Mouse (Mus musculus) olfactory bulb, adult 2 months (tissue): ENCODE results near the gene Cox10. TPM values are rescaled to one million over a fixed set of nuclear protein-coding genes. Genes with fewer than 3 reads are reported as not detected.

Source experiments
- H3K27ac ChIP-seq: fragments of 200-500 bp; 2 replicates; pipeline ENCODE4 v1.5.1; 2012; ENCODE audit warnings: low read depth, low read length; ENCODE audit not compliant: insufficient read depth
- H3K4me1 ChIP-seq: fragments of 200-500 bp; 2 replicates; pipeline ENCODE4 v1.6.1; 2012; ENCODE audit warnings: low read length; ENCODE audit not compliant: control insufficient read depth, insufficient read depth
- H3K4me3 ChIP-seq: fragments of 200-500 bp; 2 replicates; pipeline ENCODE4 v1.5.1; 2012; ENCODE audit warnings: mild to moderate bottlenecking, low read depth, low read length, moderate library complexity; ENCODE audit not compliant: insufficient read depth
- CTCF ChIP-seq: fragments of 200-500 bp; IDR thresholded peaks from 2 replicates; pipeline ENCODE4 v1.5.1; 2012; ENCODE audit warnings: low read depth, mild to moderate bottlenecking, low read length, moderate library complexity; ENCODE audit not compliant: insufficient read depth
- POLR2A ChIP-seq: fragments of 200-500 bp; IDR thresholded peaks from 2 replicates; pipeline ENCODE4 v1.6.1; 2012; ENCODE audit warnings: mild to moderate bottlenecking, low read depth, low read length, moderate library complexity; ENCODE audit not compliant: insufficient read depth
- WGBS: fragments of 180-500 bp; shearing (Covaris S2); methylation state at CpG from one replicate; pipeline ENCODE4 v1.1.7; 2018; 5-methylcytosine and 5-hydroxymethylcytosine counted together
- polyA plus RNA-seq: library from polyadenylated mRNA; stranded (reverse); fragments of >200 nt; gene quantifications from 2 replicates; pipeline ENCODE4 v1.2.4, GENCODE M21; 2012; ENCODE audit warnings: low replicate concordance; ENCODE audit not compliant: missing spikeins, insufficient read depth, insufficient read length

Cox10 gene
- polyA plus RNA-seq, 1 experiment: not detected

DNA sequence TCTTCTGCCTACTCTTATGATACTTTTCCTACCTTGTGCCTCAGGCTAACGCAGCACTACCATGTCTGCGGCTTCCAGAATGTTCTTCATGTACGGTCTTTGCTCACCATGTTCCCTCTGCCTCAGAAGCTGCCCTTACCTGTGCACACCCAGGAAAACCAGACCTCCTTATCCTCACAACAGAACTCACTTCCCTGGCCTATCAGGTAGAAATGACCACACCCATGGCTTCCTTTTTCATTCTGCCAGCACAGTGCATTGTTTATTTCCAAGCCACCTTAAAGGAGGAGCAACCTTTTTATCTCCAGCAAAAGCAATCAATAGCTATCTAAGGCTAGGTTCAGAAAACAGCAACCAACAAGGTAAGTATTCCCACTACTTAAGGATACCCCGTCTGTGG is 43.6 kb downstream of the Cox10 start:
- TF ChIP-seq POLR2A: no peak
- Histone ChIP-seq H3K4me3 (no peak overlapping the region), H3K4me1 (no peaks in the 10 kb centered on the region), H3K27ac (no peak overlapping the region)
- 97% methylated on average over 4 of the region's 4 CpGs for WGBS

- WGBS: 95% methylated on average over 5 of the region's 5 CpGs
- Histone ChIP-seq H3K4me3 (no peak overlapping the region), H3K4me1 (no peaks in the 10 kb centered on the region), H3K27ac (no peak overlapping the region)
- no peak for TF ChIP-seq CTCF
- TF ChIP-seq POLR2A: no peak
These were observed 44.6 kb downstream of the Cox10 start for GRCm38 (mm10) chr11:64034686-64035085.

GRCm38 (mm10) chr11:64027423-64027822 is 51.8 kb downstream of the Cox10 start:
- WGBS: 84% methylated on average over 8 of the region's 8 CpGs
- TF ChIP-seq CTCF (no peak), POLR2A (no peak)
- H3K4me1 ChIP-seq: no peaks in the 10 kb centered on the region
- no peak overlapping the region for H3K27ac ChIP-seq
- no peak overlapping the region for H3K4me3 ChIP-seq

DNA sequence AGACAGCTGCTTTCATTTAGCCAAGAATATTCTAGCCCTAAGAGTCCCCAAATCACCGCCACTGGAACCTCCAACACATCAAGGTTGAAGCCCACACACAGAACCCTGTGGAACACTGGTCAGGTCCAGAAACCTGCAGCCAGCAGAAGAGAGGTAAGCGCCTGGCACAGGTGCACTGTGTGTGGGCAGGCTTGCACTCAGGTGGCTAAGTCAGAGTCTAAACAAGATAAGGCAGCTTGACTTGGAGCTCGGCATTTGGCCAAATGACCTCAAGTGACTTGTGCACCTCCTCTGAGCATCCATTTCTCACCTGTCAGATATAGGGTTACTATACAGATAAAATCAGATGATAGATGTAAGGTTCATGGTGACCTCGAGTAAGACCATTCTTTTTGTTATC is 53.4 kb downstream of the Cox10 start:
- no peak for TF ChIP-seq POLR2A
- TF ChIP-seq CTCF: no peak
- no peaks in the 10 kb centered on the region for H3K4me1 ChIP-seq
- H3K27ac ChIP-seq: no peak overlapping the region
- WGBS: 91% methylated on average over 4 of the region's 4 CpGs
- H3K4me3 ChIP-seq: no peak overlapping the region

DNA sequence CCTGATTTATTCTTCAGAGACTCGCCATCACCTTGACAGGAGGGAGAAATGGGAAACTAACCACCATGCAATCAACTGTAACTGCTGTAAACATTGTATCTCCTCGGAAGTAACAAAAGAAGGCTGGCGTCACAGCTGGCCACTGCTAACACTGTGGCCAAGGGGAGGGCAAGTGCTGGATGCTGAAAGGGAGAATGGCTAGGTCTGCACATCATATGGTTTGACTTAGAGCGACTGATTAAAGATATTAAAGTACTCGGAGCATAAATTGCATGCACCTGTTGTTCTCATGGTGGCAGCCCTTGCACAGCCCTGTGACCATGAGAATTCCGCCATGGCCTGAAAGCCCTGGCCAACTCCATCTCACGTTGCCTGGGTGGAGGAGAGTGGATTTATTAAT is 54.7 kb downstream of the Cox10 start:
- H3K27ac ChIP-seq: no peak overlapping the region
- H3K4me3 ChIP-seq: no peak overlapping the region
- no peaks in the 10 kb centered on the region for H3K4me1 ChIP-seq
- WGBS: 81% methylated on average over 7 of the region's 7 CpGs
- TF ChIP-seq POLR2A (no peak), CTCF (no peak)

GRCm38 (mm10) chr11:64023380-64023981 is 55.8 kb downstream of the Cox10 start:
- H3K27ac ChIP-seq: no peak overlapping the region

GRCm38 (mm10) chr11:64022403-64023047 is 56.7 kb downstream of the Cox10 start:
- no peak overlapping the region for H3K27ac ChIP-seq
- TF ChIP-seq POLR2A (no peak), CTCF (no peak)
- H3K4me1 ChIP-seq: no peaks in the 10 kb centered on the region
- 48% methylated on average over 9 of the region's 9 CpGs for WGBS
- no peak overlapping the region for H3K4me3 ChIP-seq

More at GRCm38 (mm10) chr11:64023380-64023981, 55.8 kb downstream of the Cox10 start:
- 76% methylated on average over 15 of the region's 15 CpGs for WGBS
- TF ChIP-seq POLR2A: no peak
- TF ChIP-seq CTCF: no peak
- Histone ChIP-seq H3K4me3 (no peak overlapping the region), H3K4me1 (no peaks in the 10 kb centered on the region)

DNA sequence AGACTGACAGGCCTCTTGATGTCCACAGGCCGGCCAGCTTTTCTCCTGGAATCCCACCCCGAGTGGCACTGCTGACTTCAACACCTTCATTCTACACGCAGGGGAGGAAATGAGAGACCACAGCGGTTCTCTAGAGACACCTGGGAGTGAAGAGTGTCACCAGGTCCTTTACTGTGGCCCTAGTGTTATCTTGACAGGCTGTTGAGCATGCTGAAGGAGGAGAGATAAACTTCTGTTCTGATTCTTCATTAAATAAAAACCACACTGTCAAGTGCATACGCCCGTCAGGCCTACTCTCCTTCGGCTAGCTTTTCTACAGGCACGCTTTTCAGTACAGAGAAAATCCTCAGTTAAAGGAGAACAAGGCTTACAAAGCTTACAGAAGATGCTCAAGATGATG is 60.0 kb downstream of the Cox10 start:
- 97% methylated on average over 8 of the region's 8 CpGs for WGBS
- H3K4me1 ChIP-seq: no peaks in the 10 kb centered on the region
- no peak overlapping the region for H3K4me3 ChIP-seq
- no peak for TF ChIP-seq POLR2A
- TF ChIP-seq CTCF: no peak
- no peak overlapping the region for H3K27ac ChIP-seq

DNA sequence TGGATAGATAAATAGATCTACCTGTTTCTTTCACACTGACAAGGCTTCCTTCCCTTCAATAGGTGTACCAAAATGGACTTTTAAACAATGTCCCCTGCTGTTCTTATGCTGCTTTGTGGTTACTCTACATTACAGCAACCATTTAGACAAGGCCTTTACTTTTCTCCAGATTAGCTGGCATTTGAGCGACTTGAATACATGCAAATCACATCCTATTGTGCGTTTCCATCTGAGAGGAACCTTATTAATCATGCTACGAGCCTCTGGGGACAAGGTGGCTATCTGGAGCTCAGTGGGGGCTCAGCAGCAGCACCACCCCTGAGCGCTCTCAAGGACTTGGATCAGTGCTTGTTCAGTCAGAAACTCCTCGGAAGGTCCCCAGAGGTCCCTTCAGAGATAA is 61.1 kb downstream of the Cox10 start:
- H3K4me3 ChIP-seq: no peak overlapping the region
- H3K27ac ChIP-seq: no peak overlapping the region
- 80% methylated on average over 5 of the region's 5 CpGs for WGBS
- TF ChIP-seq CTCF (no peak), POLR2A (no peak)
- no peaks in the 10 kb centered on the region for H3K4me1 ChIP-seq

DNA sequence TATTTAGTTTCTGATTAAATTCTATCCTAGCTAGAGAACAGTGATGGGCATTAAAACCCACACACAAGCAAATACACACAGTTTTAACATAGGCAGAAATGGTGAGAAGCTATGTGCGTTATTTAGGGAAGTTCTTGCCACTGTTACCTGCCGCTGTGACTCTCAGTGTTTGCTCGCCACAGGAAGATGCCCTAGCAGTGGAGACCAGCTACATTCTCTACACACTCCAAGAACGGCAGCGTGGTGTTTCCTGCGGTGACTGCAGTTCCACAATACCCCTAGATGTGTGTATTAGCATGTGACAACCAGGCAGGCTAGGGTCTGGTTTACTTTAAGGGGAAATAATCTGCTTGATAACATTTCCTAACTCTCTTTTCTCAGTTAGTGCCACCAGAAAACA is 64.0 kb downstream of the Cox10 start:
- Histone ChIP-seq H3K27ac (no peak overlapping the region), H3K4me3 (no peak overlapping the region), H3K4me1 (peaks cover 8% of the 10 kb centered on the region)
- WGBS: 88% methylated on average over 6 of the region's 6 CpGs
- no peak for TF ChIP-seq CTCF
- TF ChIP-seq POLR2A: no peak
